Mouse (Mus musculus) forebrain, embryonic 16.5 days (tissue): ENCODE results near the gene Gtf3c5. TPM values are rescaled to one million over a fixed set of nuclear protein-coding genes. Genes with fewer than 3 reads are reported as not detected.

Experiments
- ATAC-seq: fragments of 200-750 bp; cut with Nextera tagmentation; 2 replicates; pipeline ENCODE4 v1.8.0; 2017; ENCODE audit warnings: mild to moderate bottlenecking, moderate library complexity
- H3K27ac ChIP-seq: fragments of 300-500 bp; sonication (generic); 2 replicates; pipeline ENCODE4 v1.5.1; 2014; ENCODE audit warnings: low read length, control low read depth
- H3K27me3 ChIP-seq: fragments of 300-500 bp; sonication (generic); replicated peaks from 2 replicates; pipeline ENCODE4 v1.6.1; 2014; ENCODE audit warnings: low read length; ENCODE audit not compliant: control insufficient read depth, insufficient read depth
- H3K36me3 ChIP-seq: fragments of 300-500 bp; sonication (generic); 2 replicates; pipeline ENCODE4 v1.6.1; 2014; ENCODE audit not compliant: control insufficient read depth, insufficient read depth
- H3K4me1 ChIP-seq: fragments of 300-500 bp; sonication (generic); replicated peaks from 2 replicates; pipeline ENCODE4 v1.6.1; 2014; ENCODE audit warnings: low read length; ENCODE audit not compliant: control insufficient read depth, insufficient read depth
- H3K4me2 ChIP-seq: fragments of 300-500 bp; sonication (generic); 2 replicates; pipeline ENCODE4 v1.6.1; 2014; ENCODE audit warnings: mild to moderate bottlenecking, low read length, control low read depth
- H3K4me3 ChIP-seq: fragments of 300-500 bp; sonication (generic); replicated peaks from 2 replicates; pipeline ENCODE4 v1.5.1; 2014; ENCODE audit warnings: mild to moderate bottlenecking, low read length, control low read depth
- H3K9ac ChIP-seq: fragments of 300-500 bp; sonication (generic); replicated peaks from 2 replicates; pipeline ENCODE4 v1.6.1; 2014; ENCODE audit warnings: low read depth, low read length, control low read depth
- H3K9me3 ChIP-seq: fragments of 300-500 bp; sonication (generic); 2 replicates; pipeline ENCODE4 v1.6.1; 2016; ENCODE audit warnings: low read length; ENCODE audit not compliant: control insufficient read depth
- WGBS: fragments of 180-500 bp; shearing (Covaris S2); extraction: QIAGEN DNeasy Blood & Tissue Kit; methylation state at CpG from one replicate; pipeline ENCODE4 v1.1.7; 2014; 5-methylcytosine and 5-hydroxymethylcytosine counted together
- polyA plus RNA-seq: library from polyadenylated mRNA; unstranded; fragments of >200 nt; fragmentation: Nextera tagmentation; extraction: Ambion mirVana; gene quantifications from 2 replicates; pipeline ENCODE4 v1.2.1, GENCODE M21; 2015

Gene Gtf3c5
- polyA plus RNA-seq, 1 experiment from 2014 or later: 43.3 TPM

- Histone ChIP-seq H3K27me3 (0 out of 2 replicates have a peak, but pooled peaks cover 2% of the 10 kb centered on the region), H3K36me3 (no peaks in the 10 kb centered on the region), H3K4me2 (no peak overlapping the region), H3K9ac (no peak overlapping the region), H3K9me3 (no peaks in the 10 kb centered on the region), H3K27ac (no peak overlapping the region), H3K4me1 (no peaks in the 10 kb centered on the region), H3K4me3 (no peak overlapping the region)
- 87% methylated on average over 17 of the region's 17 CpGs for WGBS
- no peak for ATAC-seq
Observed at GRCm38 (mm10) chr2:28611407-28611787, 27.8 kb upstream of the Gtf3c5 start.

GRCm38 (mm10) chr2:28610716-28611406 lies 27.3 kb upstream of the Gtf3c5 start:
- Histone ChIP-seq H3K27me3 (0 out of 2 replicates have a peak, but pooled peaks cover 2% of the 10 kb centered on the region), H3K4me2 (no peak overlapping the region), H3K9me3 (no peaks in the 10 kb centered on the region), H3K27ac (no peak overlapping the region), H3K4me3 (no peak overlapping the region), H3K4me1 (no peaks in the 10 kb centered on the region), H3K9ac (no peak overlapping the region), H3K36me3 (no peaks in the 10 kb centered on the region)
- no peak for ATAC-seq
- 71% methylated on average over 12 of the region's 12 CpGs for WGBS

- 0 out of 2 replicates have a peak, but pooled peaks cover 2% of the 10 kb centered on the region for H3K27me3 ChIP-seq
- H3K4me1 ChIP-seq: no peaks in the 10 kb centered on the region
- H3K4me2 ChIP-seq: no peak overlapping the region
- no peak overlapping the region for H3K9ac ChIP-seq
- H3K4me3 ChIP-seq: no peak overlapping the region
- WGBS: 88% methylated on average over 10 of the region's 10 CpGs
- no peak overlapping the region for H3K27ac ChIP-seq
- ATAC-seq: no peak
- no peaks in the 10 kb centered on the region for H3K9me3 ChIP-seq
- no peaks in the 10 kb centered on the region for H3K36me3 ChIP-seq
Observed at GRCm38 (mm10) chr2:28609851-28610250, 26.3 kb upstream of the Gtf3c5 start.

DNA sequence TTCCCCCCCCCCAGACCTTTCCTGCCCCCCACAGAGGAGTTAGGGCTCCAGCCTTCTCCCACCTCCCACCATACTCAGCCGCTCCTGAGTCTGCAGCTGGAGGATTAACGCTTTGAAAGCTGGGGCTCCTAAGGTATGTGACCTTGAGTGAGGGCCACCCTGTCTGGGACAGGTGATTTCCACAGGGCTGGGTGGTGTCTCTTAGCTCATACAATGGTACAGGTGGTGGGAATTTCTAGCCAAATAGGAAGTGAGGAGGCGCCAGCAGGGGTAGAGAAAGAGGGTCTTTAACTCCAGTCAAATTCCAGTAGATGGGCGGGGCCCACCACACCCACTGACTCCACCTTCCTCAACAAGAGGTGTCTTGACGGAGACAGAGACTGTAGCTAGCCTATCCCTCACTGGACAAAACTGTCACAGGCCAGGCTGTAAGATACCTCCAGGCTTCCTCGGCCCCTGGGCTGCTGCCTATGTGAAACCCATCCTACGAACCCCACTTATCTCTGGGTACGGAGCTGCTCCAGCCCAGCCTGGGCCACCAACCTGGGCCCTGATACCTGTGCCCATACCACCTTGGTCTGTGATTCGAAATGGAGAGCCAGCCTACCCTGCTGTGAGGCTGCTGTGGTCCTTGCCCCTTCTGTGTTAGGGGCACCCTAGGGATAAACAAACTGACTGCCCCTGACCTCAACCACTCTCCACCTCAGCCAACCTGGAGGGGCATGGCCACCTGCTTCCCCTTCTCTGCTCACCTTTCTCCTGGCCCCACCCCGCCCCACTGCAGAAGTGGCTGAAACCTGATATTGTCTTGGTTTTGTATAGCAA lies 24.0 kb upstream of the Gtf3c5 start:
- no peak overlapping the region for H3K9ac ChIP-seq
- H3K27me3 ChIP-seq: no peaks in the 10 kb centered on the region
- no peak for ATAC-seq
- WGBS: 50% methylated on average over 10 of the region's 10 CpGs
- H3K4me1 ChIP-seq: no peaks in the 10 kb centered on the region
- no peak overlapping the region for H3K27ac ChIP-seq
- H3K4me2 ChIP-seq: no peak overlapping the region
- no peaks in the 10 kb centered on the region for H3K36me3 ChIP-seq
- no peaks in the 10 kb centered on the region for H3K9me3 ChIP-seq
- H3K4me3 ChIP-seq: no peak overlapping the region

- WGBS: 66% methylated on average over 8 of the region's 8 CpGs
- no peak overlapping the region for H3K4me2 ChIP-seq
- no peak overlapping the region for H3K27ac ChIP-seq
- no peaks in the 10 kb centered on the region for H3K4me1 ChIP-seq
- no peaks in the 10 kb centered on the region for H3K36me3 ChIP-seq
- H3K9me3 ChIP-seq: no peaks in the 10 kb centered on the region
- no peak for ATAC-seq
- H3K27me3 ChIP-seq: no peaks in the 10 kb centered on the region
- no peak overlapping the region for H3K4me3 ChIP-seq
- no peak overlapping the region for H3K9ac ChIP-seq
Observed at GRCm38 (mm10) chr2:28606601-28607340, 23.2 kb upstream of the Gtf3c5 start.

DNA sequence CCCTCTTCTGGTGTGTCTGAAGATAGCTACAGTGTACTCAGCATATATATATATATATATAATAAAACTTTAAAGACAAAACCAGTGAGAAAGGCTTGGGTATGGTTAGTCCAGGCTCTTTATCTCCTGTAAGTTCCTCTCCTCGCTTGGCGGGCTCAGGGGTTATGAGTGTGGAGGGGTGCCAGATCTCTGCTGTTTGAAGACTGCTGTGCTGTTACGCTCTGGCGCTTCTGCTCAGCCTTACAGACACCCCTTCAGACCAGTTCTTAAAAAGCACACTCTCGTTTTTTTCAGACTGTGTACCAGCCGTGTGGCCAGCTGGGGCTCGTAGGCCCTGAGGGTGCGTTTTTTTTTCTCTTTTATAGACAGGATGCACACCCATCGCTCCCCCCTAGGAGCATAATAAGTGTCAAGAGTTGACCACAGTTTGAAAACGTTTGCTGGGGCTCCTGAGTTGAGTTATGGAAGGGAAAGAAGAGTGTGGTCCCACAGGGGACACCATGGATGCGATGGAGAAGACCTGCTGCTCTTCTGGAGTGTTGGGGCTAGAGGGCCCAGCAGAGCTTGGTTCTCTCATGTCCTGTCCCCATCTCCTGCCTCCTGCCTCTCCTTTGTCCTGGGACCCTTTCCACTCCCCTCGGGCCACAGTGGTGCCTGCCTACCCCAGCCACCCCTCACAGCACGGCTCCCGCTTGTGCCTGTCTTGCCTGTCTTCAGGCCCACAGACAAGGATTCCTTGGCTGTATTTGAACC lies 22.4 kb upstream of the Gtf3c5 start:
- H3K4me2 ChIP-seq: no peak overlapping the region
- H3K27me3 ChIP-seq: no peaks in the 10 kb centered on the region
- H3K9ac ChIP-seq: no peak overlapping the region
- H3K36me3 ChIP-seq: no peaks in the 10 kb centered on the region
- H3K9me3 ChIP-seq: no peaks in the 10 kb centered on the region
- no peaks in the 10 kb centered on the region for H3K4me1 ChIP-seq
- WGBS: 73% methylated on average over 14 of the region's 14 CpGs
- H3K4me3 ChIP-seq: no peak overlapping the region
- no peak for ATAC-seq
- H3K27ac ChIP-seq: no peak overlapping the region

GRCm38 (mm10) chr2:28603542-28603941 lies 20.0 kb upstream of the Gtf3c5 start:
- Histone ChIP-seq H3K4me3 (no peak overlapping the region), H3K36me3 (no peaks in the 10 kb centered on the region), H3K4me2 (no peak overlapping the region), H3K27me3 (no peaks in the 10 kb centered on the region), H3K4me1 (no peaks in the 10 kb centered on the region), H3K9ac (no peak overlapping the region), H3K9me3 (no peaks in the 10 kb centered on the region), H3K27ac (no peak overlapping the region)
- no peak for ATAC-seq
- 87% methylated on average over 5 of the region's 5 CpGs for WGBS

DNA sequence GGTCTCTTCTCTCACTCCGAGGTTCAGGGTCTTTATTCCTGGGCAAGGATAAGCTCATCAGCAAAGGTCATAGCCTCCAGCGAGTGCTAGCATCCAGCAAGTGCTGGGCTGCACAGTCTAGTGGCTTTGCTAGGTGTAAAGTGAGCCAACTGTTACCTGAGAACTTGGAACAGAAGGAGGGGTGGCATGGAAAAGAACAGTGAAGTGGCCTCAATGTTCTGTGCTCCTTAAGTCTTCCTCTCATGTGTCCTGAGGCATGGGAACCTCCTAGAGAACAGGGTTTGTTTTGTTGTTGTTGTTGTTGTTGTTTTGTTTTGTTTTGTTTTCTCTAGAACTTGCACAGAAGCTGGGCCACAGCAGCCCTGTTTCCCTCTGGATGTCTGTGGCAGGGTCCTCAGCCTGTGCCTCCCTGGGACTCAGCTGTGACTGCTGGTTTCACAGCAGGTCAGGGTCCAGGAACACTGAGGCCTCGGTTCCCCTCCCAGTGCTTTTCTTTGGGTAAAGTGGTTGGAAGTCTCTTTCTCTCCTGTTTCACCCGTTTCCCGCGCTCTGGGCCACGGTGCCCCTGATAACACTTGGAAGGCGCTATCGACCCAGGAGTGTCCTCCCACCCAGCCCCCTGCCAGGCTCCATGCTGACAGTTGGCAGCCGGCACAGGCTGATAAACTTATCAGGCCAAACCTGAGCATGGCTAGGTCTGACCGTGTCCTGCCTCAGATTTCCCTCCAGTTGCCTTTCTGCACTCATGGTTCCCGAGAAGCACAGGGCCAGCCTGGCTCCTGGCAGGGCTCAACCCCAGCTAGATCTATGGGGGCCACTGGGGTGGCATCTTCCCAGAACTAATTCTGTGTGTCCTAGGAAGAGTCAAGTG lies 18.4 kb upstream of the Gtf3c5 start:
- no peak overlapping the region for H3K4me2 ChIP-seq
- WGBS: 64% methylated on average over 12 of the region's 12 CpGs
- no peaks in the 10 kb centered on the region for H3K36me3 ChIP-seq

More for the DNA sequence above, 18.4 kb upstream of the Gtf3c5 start:
- H3K9ac ChIP-seq: no peak overlapping the region
- no peaks in the 10 kb centered on the region for H3K9me3 ChIP-seq
- no peak overlapping the region for H3K4me3 ChIP-seq
- no peaks in the 10 kb centered on the region for H3K4me1 ChIP-seq
- ATAC-seq: no peak
- H3K27me3 ChIP-seq: no peaks in the 10 kb centered on the region
- H3K27ac ChIP-seq: no peak overlapping the region
